Mouse (Mus musculus) MEL (cell line): ENCODE results near the gene Hcrtr1. TPM values are rescaled to one million over a fixed set of nuclear protein-coding genes. Genes with fewer than 3 reads are reported as not detected.

ENCODE experiments used
- DNase-seq: peaks from one replicate; pipeline ENCODE4 v3.0.0; 2011; ENCODE audit warnings: low read depth, low spot score
- H3K27ac ChIP-seq: 2 replicates; pipeline ENCODE4 v1.5.1; 2012; ENCODE audit warnings: low read depth, mild to moderate bottlenecking, control low read depth, low read length, moderate library complexity; ENCODE audit not compliant: control insufficient read depth
- H3K27me3 ChIP-seq, 2 experiments: fragments of 150-350 bp in 1 of 2; sonication (generic) in 1 of 2; 2 replicates each; pipeline ENCODE4 v1.6.1; 2012; ENCODE audit warnings: low read length in 2 of 2, mild to moderate bottlenecking in 2 of 2, improper control_type of control experiment in 1 of 2, moderate library complexity in 1 of 2; ENCODE audit not compliant: insufficient read depth in 2 of 2, control insufficient read depth in 1 of 2
- H3K36me3 ChIP-seq, 2 experiments: 2 replicates each; pipeline ENCODE4 v1.6.1; 2012 to 2014; ENCODE audit warnings: low read length in 2 of 2, improper control_type of control experiment in 1 of 2, inconsistent platforms in 1 of 2, mild to moderate bottlenecking in 1 of 2; ENCODE audit not compliant: insufficient read depth in 2 of 2, control insufficient read depth in 1 of 2
- H3K4me1 ChIP-seq, 2 experiments: fragments of 150-350 bp in 1 of 2; sonication (generic) in 1 of 2; 2 replicates each; pipeline ENCODE4 v1.6.1; 2012; ENCODE audit warnings: low read length in 2 of 2, improper control_type of control experiment in 1 of 2, mild to moderate bottlenecking in 1 of 2; ENCODE audit not compliant: insufficient read depth in 2 of 2, control insufficient read depth in 1 of 2
- H3K4me3 ChIP-seq, 2 experiments: fragments of 150-350 bp in 1 of 2; sonication (generic) in 1 of 2; 2 replicates each; pipeline ENCODE4 v1.5.1; 2012; ENCODE audit warnings: low read depth in 2 of 2, low read length in 2 of 2, mild to moderate bottlenecking in 2 of 2, moderate library complexity in 2 of 2, control low read depth in 1 of 2, improper control_type of control experiment in 1 of 2; ENCODE audit not compliant: control insufficient read depth in 1 of 2, insufficient read depth in 1 of 2
- H3K79me2 ChIP-seq: 2 replicates; pipeline ENCODE4 v1.6.1; 2012; ENCODE audit warnings: mild to moderate bottlenecking, low read length, moderate library complexity; ENCODE audit not compliant: control insufficient read depth, poor library complexity, insufficient read depth
- H3K9ac ChIP-seq: 2 replicates; pipeline ENCODE4 v1.6.1; 2012; ENCODE audit warnings: low read depth, mild to moderate bottlenecking, control low read depth, low read length, moderate library complexity; ENCODE audit not compliant: control insufficient read depth, poor library complexity, severe bottlenecking
- H3K9me3 ChIP-seq: fragments of 150-350 bp; sonication (generic); replicated peaks from 2 replicates; pipeline ENCODE4 v1.6.1; 2012; ENCODE audit warnings: mild to moderate bottlenecking, low read length, improper control_type of control experiment, moderate library complexity; ENCODE audit not compliant: insufficient read depth
- CHD1 ChIP-seq: IDR thresholded peaks from 2 replicates; pipeline ENCODE4 v1.6.1; 2012; ENCODE audit warnings: low read depth, mild to moderate bottlenecking, inconsistent platforms, low read length, improper control_type of control experiment
- CHD2 ChIP-seq: IDR thresholded peaks from 2 replicates; pipeline ENCODE4 v1.6.1; 2011; ENCODE audit warnings: low read length, improper control_type of control experiment
- CTCF ChIP-seq, 3 experiments: IDR thresholded peaks in 2 of 3; conservative IDR thresholded peaks in 1 of 3; 2 replicates each; pipeline ENCODE4 v1.5.1; 2011 to 2012; ENCODE audit warnings: low read length in 3 of 3, low read depth in 2 of 3, mild to moderate bottlenecking in 2 of 3, improper control_type of control experiment in 1 of 3, inconsistent platforms in 1 of 3, mixed read lengths in 1 of 3, moderate library complexity in 1 of 3; ENCODE audit not compliant: control insufficient read depth in 1 of 3, insufficient read depth in 1 of 3, poor library complexity in 1 of 3, severe bottlenecking in 1 of 3
- E2F4 ChIP-seq: IDR thresholded peaks from 2 replicates; pipeline ENCODE4 v1.6.1; 2011; ENCODE audit warnings: low read depth, low read length, improper control_type of control experiment, borderline replicate concordance
- ELF1 ChIP-seq: IDR thresholded peaks from 2 replicates; pipeline ENCODE4 v1.6.1; 2014; ENCODE audit warnings: low read depth, mild to moderate bottlenecking, inconsistent platforms, low read length, improper control_type of control experiment, moderate library complexity
- EP300 ChIP-seq, 2 experiments: IDR thresholded peaks; 2 replicates each; pipeline ENCODE4 v1.6.1; 2011; ENCODE audit warnings: improper control_type of control experiment in 2 of 2, low read length in 2 of 2, low read depth in 1 of 2, mild to moderate bottlenecking in 1 of 2
- ETS1 ChIP-seq: IDR thresholded peaks from 2 replicates; pipeline ENCODE4 v1.6.1; 2012; ENCODE audit warnings: low read depth, mild to moderate bottlenecking, inconsistent platforms, low read length, improper control_type of control experiment, moderate library complexity
- GABPA ChIP-seq: IDR thresholded peaks from 2 replicates; pipeline ENCODE4 v1.6.1; 2012; ENCODE audit warnings: low read depth, mild to moderate bottlenecking, inconsistent platforms, low read length, improper control_type of control experiment, moderate library complexity
- GATA1 ChIP-seq: IDR thresholded peaks from 2 replicates; pipeline ENCODE4 v1.6.1; 2011; ENCODE audit warnings: low read depth, low read length, improper control_type of control experiment
- HCFC1 ChIP-seq: IDR thresholded peaks from 2 replicates; pipeline ENCODE4 v1.6.1; 2012; ENCODE audit warnings: low read depth, mild to moderate bottlenecking, inconsistent platforms, low read length, improper control_type of control experiment, moderate library complexity
- JUND ChIP-seq: IDR thresholded peaks from 2 replicates; pipeline ENCODE4 v1.6.1; 2011; ENCODE audit warnings: low read depth, mild to moderate bottlenecking, improper control_type of control experiment, low read length
- KAT2A ChIP-seq: conservative IDR thresholded peaks from 2 replicates; pipeline ENCODE4 v1.6.1; 2012; ENCODE audit warnings: low read depth, low read length, improper control_type of control experiment, inconsistent platforms
- MAFK ChIP-seq: IDR thresholded peaks from 2 replicates; pipeline ENCODE4 v1.6.1; 2011; ENCODE audit warnings: low read depth, mild to moderate bottlenecking, low read length, improper control_type of control experiment, borderline replicate concordance
- MAX ChIP-seq: IDR thresholded peaks from 2 replicates; pipeline ENCODE4 v1.6.1; 2011; ENCODE audit warnings: low read length, improper control_type of control experiment
- MEF2A ChIP-seq: IDR thresholded peaks from 2 replicates; pipeline ENCODE4 v1.6.1; 2014; ENCODE audit warnings: low read depth, mild to moderate bottlenecking, inconsistent platforms, low read length, improper control_type of control experiment; ENCODE audit not compliant: poor library complexity, insufficient replicate concordance, severe bottlenecking; ENCODE audit errors: extremely low read depth
- MXI1 ChIP-seq: IDR thresholded peaks from 2 replicates; pipeline ENCODE4 v1.6.1; 2011; ENCODE audit warnings: mild to moderate bottlenecking, low read depth, low read length, improper control_type of control experiment
- MYB ChIP-seq: IDR thresholded peaks from 2 replicates; pipeline ENCODE4 v1.6.1; 2011; ENCODE audit warnings: mild to moderate bottlenecking, low read depth, low read length, improper control_type of control experiment
- NELFE ChIP-seq: IDR thresholded peaks from 2 replicates; pipeline ENCODE4 v1.6.1; 2011; ENCODE audit warnings: low read depth, low read length, improper control_type of control experiment
- NRF1 ChIP-seq: IDR thresholded peaks from 2 replicates; pipeline ENCODE4 v1.6.1; 2014; ENCODE audit warnings: low read depth, mild to moderate bottlenecking, inconsistent platforms, low read length, improper control_type of control experiment, moderate library complexity; ENCODE audit not compliant: poor library complexity, insufficient read depth, severe bottlenecking
- POLR2A ChIP-seq, 2 experiments: IDR thresholded peaks; 2 replicates each; pipeline ENCODE4 v1.6.1; 2011 to 2012; ENCODE audit warnings: low read length in 2 of 2, mild to moderate bottlenecking in 2 of 2, control low read depth in 1 of 2, improper control_type of control experiment in 1 of 2, low read depth in 1 of 2, moderate library complexity in 1 of 2; ENCODE audit not compliant: control insufficient read depth in 1 of 2, insufficient read depth in 1 of 2, poor library complexity in 1 of 2
- POLR2AphosphoS2 ChIP-seq: IDR thresholded peaks from 2 replicates; pipeline ENCODE4 v1.6.1; 2011; ENCODE audit warnings: low read length, improper control_type of control experiment
- POLR2AphosphoS5 ChIP-seq: IDR thresholded peaks from 2 replicates; pipeline ENCODE4 v1.6.1; 2012; ENCODE audit warnings: low read depth, borderline replicate concordance, mild to moderate bottlenecking, inconsistent platforms, low read length, moderate library complexity, mixed read lengths
- RAD21 ChIP-seq: IDR thresholded peaks from 2 replicates; pipeline ENCODE4 v1.6.1; 2011; ENCODE audit warnings: mild to moderate bottlenecking, low read depth, low read length, improper control_type of control experiment
- SIN3A ChIP-seq: IDR thresholded peaks from 2 replicates; pipeline ENCODE4 v1.6.1; 2012; ENCODE audit warnings: low read length, improper control_type of control experiment, inconsistent platforms
- SMC3 ChIP-seq: IDR thresholded peaks from 2 replicates; pipeline ENCODE4 v1.6.1; 2011; ENCODE audit warnings: low read depth, low read length, improper control_type of control experiment
- TBP ChIP-seq: IDR thresholded peaks from 2 replicates; pipeline ENCODE4 v1.8.0; 2011; ENCODE audit warnings: low read depth, low read length, improper control_type of control experiment
- TCF12 ChIP-seq: IDR thresholded peaks from 2 replicates; pipeline ENCODE4 v1.6.1; 2014; ENCODE audit warnings: low read depth, mild to moderate bottlenecking, inconsistent platforms, low read length, improper control_type of control experiment, moderate library complexity
- UBTF ChIP-seq: IDR thresholded peaks from 2 replicates; pipeline ENCODE4 v1.6.1; 2012; ENCODE audit warnings: low read depth, mild to moderate bottlenecking, inconsistent platforms, low read length, improper control_type of control experiment, moderate library complexity, borderline replicate concordance; ENCODE audit not compliant: insufficient read depth
- USF1 ChIP-seq: IDR thresholded peaks from 2 replicates; pipeline ENCODE4 v1.6.1; 2014; ENCODE audit warnings: low read depth, mild to moderate bottlenecking, inconsistent platforms, low read length, improper control_type of control experiment, moderate library complexity
- ZC3H11A ChIP-seq: IDR thresholded peaks from 2 replicates; pipeline ENCODE4 v1.6.1; 2012; ENCODE audit warnings: low read depth, mild to moderate bottlenecking, inconsistent platforms, low read length, improper control_type of control experiment
- polyA plus RNA-seq, 2 experiments: library from polyadenylated mRNA; stranded (reverse) in 1 of 2; unstranded in 1 of 2; fragments of >175 nt in 1 of 2; fragments of >200 nt in 1 of 2; gene quantifications; 2 replicates each; pipeline versions ENCODE4 v1.2.1 to v1.2.4; 2012; ENCODE audit warnings: low replicate concordance in 2 of 2, low read depth in 1 of 2; ENCODE audit not compliant: insufficient read length in 2 of 2, insufficient read depth in 1 of 2, missing spikeins in 1 of 2
- total RNA-seq: library from RNA; depleted of rRNA; stranded (reverse); fragments of 300-350 nt; gene quantifications from 2 replicates; pipeline ENCODE4 v1.2.3, GENCODE M21; 2012

Hcrtr1 gene
- total and polyA plus RNA-seq, 3 experiments, result not detected

DNA sequence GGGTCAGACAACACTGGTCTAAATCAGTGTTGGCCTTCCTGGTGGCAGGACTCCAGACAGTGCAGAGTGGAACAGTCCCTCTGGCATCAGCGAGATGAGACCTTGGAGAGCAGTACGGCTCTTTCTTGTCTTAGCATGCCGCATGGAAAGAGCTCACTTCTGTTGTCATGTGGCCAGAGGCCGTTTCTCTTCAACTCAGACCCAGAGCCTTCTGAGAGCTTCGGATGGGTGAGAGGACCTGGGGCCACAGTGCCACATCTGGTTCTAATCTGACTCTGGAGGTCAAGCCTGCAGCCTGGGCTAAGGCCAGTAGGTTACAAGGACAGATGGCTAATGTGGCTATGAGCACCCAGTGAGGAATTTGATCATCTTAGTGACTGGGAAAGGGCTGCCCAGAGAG lies 13.2 kb downstream of the Hcrtr1 start:
- no peak for DNase-seq
- Histone ChIP-seq H3K9ac (no peak overlapping the region), H3K79me2 (no peaks in the 10 kb centered on the region), H3K4me3 (no peak overlapping the region), H3K27ac (no peak overlapping the region), H3K27me3 (no peaks in the 10 kb centered on the region), H3K9me3 (no peaks in the 10 kb centered on the region), H3K36me3 (0 out of 4 replicates have a peak, but pooled peaks cover 0 to 2% of the 10 kb centered on the region in 2 experiments), H3K4me1 (peaks cover 0 to 6% of the 10 kb centered on the region in 2 experiments; a peak in 1 of 4 replicates)
- TF ChIP-seq ZC3H11A, result no peak
- TF ChIP-seq UBTF, result no peak
- no peak for TF ChIP-seq KAT2A
- TF ChIP-seq ETS1, result no peak
- TF ChIP-seq SMC3, result no peak
- TF ChIP-seq POLR2AphosphoS5, result no peak
- TF ChIP-seq GATA1, result no peak
- no peak for TF ChIP-seq HCFC1
- no peak for TF ChIP-seq MYB
- TF ChIP-seq MAX, result no peak
- no peak for TF ChIP-seq MEF2A
- no peak for TF ChIP-seq NELFE
- no peak for TF ChIP-seq ELF1
- no peak for TF ChIP-seq E2F4
- no peak for TF ChIP-seq CHD2
- no peak for TF ChIP-seq MAFK
- TF ChIP-seq NRF1, result no peak
- no peak for TF ChIP-seq SIN3A
- TF ChIP-seq CHD1, result no peak
- no peak for TF ChIP-seq TBP

- TF ChIP-seq UBTF (no peak), USF1 (no peak), EP300 (IDR thresholded peaks at IDR 0.05; ENCODE audit: low read depth in 1 of 2, low read length in 2 of 2) (no peak), MYB (no peak), POLR2A (IDR thresholded peaks at IDR 0.05; ENCODE audit: control insufficient read depth in 1 of 2, insufficient read depth in 1 of 2, low read depth in 1 of 2, low read length in 2 of 2, poor library complexity in 1 of 2) (no peak), NRF1 (no peak), ETS1 (no peak), TBP (no peak), GABPA (no peak), JUND (no peak), CTCF (IDR thresholded peaks at IDR 0.05 in 2 of 3, conservative IDR thresholded peaks at IDR 0.05 in 1 of 3; ENCODE audit: control insufficient read depth in 1 of 3, insufficient read depth in 1 of 3, low read depth in 2 of 3, low read length in 3 of 3, poor library complexity in 1 of 3, severe bottlenecking in 1 of 3) (no peak), HCFC1 (no peak), E2F4 (no peak), SIN3A (no peak), TCF12 (no peak), RAD21 (no peak), SMC3 (no peak), POLR2AphosphoS2 (no peak), MXI1 (no peak), MEF2A (no peak)
- TF ChIP-seq, all 39 proteins: peak for 0
- peaks cover 0 to 6% of the 10 kb centered on the region in 2 experiments; a peak in 1 of 4 replicates for H3K4me1 ChIP-seq
- no peak for DNase-seq
These were observed 14.0 kb downstream of the Hcrtr1 start for GRCm38 (mm10) chr4:130125164-130125563.

More at GRCm38 (mm10) chr4:130125164-130125563, 14.0 kb downstream of the Hcrtr1 start:
- H3K79me2 ChIP-seq, result no peaks in the 10 kb centered on the region
- no peak overlapping the region for H3K27ac ChIP-seq
- no peak overlapping the region for H3K9ac ChIP-seq
- H3K36me3 ChIP-seq, result 0 out of 4 replicates have a peak, but pooled peaks cover 0 to 2% of the 10 kb centered on the region in 2 experiments
- H3K4me3 ChIP-seq, result no peak overlapping the region
- H3K27me3 ChIP-seq, result no peaks in the 10 kb centered on the region
- no peaks in the 10 kb centered on the region for H3K9me3 ChIP-seq
